Mouse (Mus musculus) stomach, postnatal 0 days (tissue): ENCODE data around the gene Inpp5k. TPM values are rescaled to one million over a fixed set of nuclear protein-coding genes. Genes with fewer than 3 reads are reported as not detected.

Experiments used
- ATAC-seq: fragments of 200-750 bp; cut with Nextera tagmentation; 2 replicates; pipeline ENCODE4 v1.8.0; 2017; ENCODE audit not compliant: low FRiP score, low TSS enrichment
- DNase-seq: peaks from one replicate; pipeline ENCODE4 v3.0.0-alpha.2; 2016; ENCODE audit warnings: low spot score
- H3K27ac ChIP-seq: fragments of 300-500 bp; sonication (generic); replicated peaks from 2 replicates; pipeline ENCODE4 v1.5.1; 2014; ENCODE audit warnings: mild to moderate bottlenecking, control low read depth
- H3K27me3 ChIP-seq: fragments of 300-500 bp; sonication (generic); 2 replicates; pipeline ENCODE4 v1.6.1; 2014; ENCODE audit warnings: low read length; ENCODE audit not compliant: control insufficient read depth, insufficient read depth
- H3K36me3 ChIP-seq: fragments of 300-500 bp; sonication (generic); 2 replicates; pipeline ENCODE4 v1.6.1; 2014; ENCODE audit warnings: low read length, mixed read lengths; ENCODE audit not compliant: control insufficient read depth, insufficient read depth
- H3K4me1 ChIP-seq: fragments of 300-500 bp; sonication (generic); replicated peaks from 2 replicates; pipeline ENCODE4 v1.6.1; 2014; ENCODE audit warnings: antibody characterized with exemption; ENCODE audit not compliant: control insufficient read depth, insufficient read depth
- H3K4me2 ChIP-seq: fragments of 300-500 bp; sonication (generic); replicated peaks from 2 replicates; pipeline ENCODE4 v1.6.1; 2014; ENCODE audit warnings: low read depth, mild to moderate bottlenecking, control low read depth, moderate library complexity
- H3K4me3 ChIP-seq: fragments of 300-500 bp; sonication (generic); 2 replicates; pipeline ENCODE4 v1.5.1; 2014; ENCODE audit warnings: low read depth, low read length, control low read depth
- H3K9ac ChIP-seq: fragments of 300-500 bp; sonication (generic); 2 replicates; pipeline ENCODE4 v1.6.1; 2014; ENCODE audit warnings: mild to moderate bottlenecking, low read length, control low read depth, mixed read lengths
- H3K9me3 ChIP-seq: fragments of 300-500 bp; sonication (generic); 2 replicates; pipeline ENCODE4 v1.6.1; 2016; ENCODE audit warnings: low read length; ENCODE audit not compliant: control insufficient read depth
- CTCF ChIP-seq: IDR thresholded peaks from 2 replicates; pipeline ENCODE4 v1.5.1; 2016; ENCODE audit warnings: antibody characterized with exemption, low read depth, mild to moderate bottlenecking, moderate library complexity
- EP300 ChIP-seq: optimal IDR thresholded peaks from 2 replicates; pipeline ENCODE3; 2016; ENCODE audit warnings: antibody characterized with exemption
- WGBS: fragments of 180-500 bp; shearing (Covaris S2); extraction: QIAGEN DNeasy Blood & Tissue Kit; methylation state at CpG from one replicate; pipeline ENCODE4 v1.1.7; 2014; 5-methylcytosine and 5-hydroxymethylcytosine counted together
- polyA plus RNA-seq: library from polyadenylated mRNA; unstranded; fragments of >200 nt; fragmentation: Nextera tagmentation; extraction: Ambion mirVana; gene quantifications from 2 replicates; pipeline ENCODE4 v1.2.1, GENCODE M21; 2015

Inpp5k gene
- polyA plus RNA-seq, 1 experiment from 2014 or later = 19.0 TPM

DNA sequence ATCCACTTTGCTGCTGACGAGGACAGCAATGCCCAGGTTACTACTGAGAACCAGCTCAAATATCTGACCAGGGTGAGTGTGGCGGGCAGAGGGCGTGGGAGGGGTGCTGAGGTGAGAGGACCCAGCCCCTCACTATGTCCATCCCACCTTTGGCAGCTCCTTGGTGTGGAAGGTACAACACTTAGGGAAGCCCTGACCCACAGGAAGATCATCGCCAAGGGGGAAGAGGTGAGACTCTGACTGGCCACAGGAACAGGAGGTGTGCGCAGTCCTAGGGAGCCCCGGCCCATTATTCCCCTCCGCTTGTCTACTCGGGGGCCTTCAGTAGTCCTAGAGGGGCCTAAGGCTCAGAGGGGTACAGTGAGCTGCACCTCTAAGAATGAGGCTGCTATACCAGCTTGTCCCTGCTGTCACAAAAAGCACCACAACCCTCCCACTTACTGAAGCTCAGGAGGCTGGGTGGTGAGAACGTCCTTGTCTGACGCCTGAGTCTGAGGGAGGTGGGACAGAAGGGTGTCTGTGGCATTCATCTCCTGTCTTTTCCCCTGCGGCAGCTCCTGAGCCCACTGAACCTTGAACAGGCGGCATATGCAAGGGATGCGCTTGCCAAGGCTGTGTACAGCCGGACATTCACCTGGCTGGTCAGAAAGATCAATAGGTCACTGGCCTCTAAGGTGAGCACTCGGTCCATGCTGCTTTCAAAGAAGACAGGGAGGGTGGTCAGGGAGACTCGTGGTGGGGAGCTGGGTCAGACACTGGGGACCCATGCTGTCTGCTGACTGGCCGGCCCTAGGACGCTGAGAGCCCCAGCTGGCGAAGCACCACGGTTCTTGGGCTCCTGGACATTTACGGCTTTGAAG is 30.4 kb downstream of the Inpp5k start:
- no peaks in the 10 kb centered on the region for H3K27me3 ChIP-seq
- no peak for DNase-seq
- WGBS = 90% methylated on average over 21 of the region's 21 CpGs
- H3K4me2 ChIP-seq = no peak overlapping the region
- no peak overlapping the region for H3K9ac ChIP-seq
- TF ChIP-seq EP300 (no peak), CTCF (no peak)
- H3K4me3 ChIP-seq = no peak overlapping the region
- H3K36me3 ChIP-seq = peaks cover 38% of the 10 kb centered on the region
- peaks cover 3% of the 10 kb centered on the region for H3K4me1 ChIP-seq
- no peaks in the 10 kb centered on the region for H3K9me3 ChIP-seq
- no peak overlapping the region for H3K27ac ChIP-seq
- ATAC-seq = no peak

DNA sequence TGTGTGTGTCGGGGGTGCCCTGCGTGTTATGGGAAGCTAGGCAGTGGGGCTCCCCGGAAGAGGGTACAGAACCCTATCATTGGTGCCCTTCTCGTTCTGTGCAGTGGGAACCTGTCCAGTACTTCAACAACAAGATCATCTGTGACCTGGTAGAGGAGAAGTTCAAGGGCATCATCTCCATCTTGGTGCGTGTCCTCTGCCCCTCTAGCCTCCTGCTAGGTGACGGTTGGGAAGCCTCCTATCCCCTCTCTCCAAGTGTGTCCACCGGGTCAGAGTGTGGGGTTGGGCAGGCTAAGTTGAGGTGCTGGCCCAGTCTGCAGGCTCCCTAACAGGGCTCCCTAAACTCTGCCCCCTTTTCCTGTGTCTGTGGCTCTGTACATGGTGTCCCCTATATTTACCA is 31.3 kb downstream of the Inpp5k start:
- peaks cover 46% of the 10 kb centered on the region for H3K36me3 ChIP-seq
- 84% methylated on average over 7 of the region's 7 CpGs for WGBS
- TF ChIP-seq EP300 = no peak
- TF ChIP-seq CTCF = no peak

DNA sequence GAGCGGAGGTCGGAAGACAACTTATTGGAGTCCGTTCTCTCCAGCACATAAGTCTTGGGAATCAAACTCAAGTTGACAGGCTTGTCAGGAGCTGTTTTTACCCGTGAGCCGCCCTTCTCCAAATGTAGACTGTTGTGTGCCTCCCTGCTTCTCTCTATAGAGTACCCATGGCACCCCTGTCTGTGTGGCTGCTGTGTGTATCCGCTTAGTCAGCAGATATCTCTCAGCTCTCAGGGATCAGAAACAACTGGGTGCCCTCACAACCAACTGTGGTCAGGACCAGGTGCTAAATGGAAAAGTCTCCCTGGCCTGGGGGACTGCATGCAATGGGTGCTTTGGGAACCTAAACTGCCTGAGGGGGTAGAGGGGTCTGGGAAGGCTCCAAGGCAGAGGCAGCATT is 35.5 kb downstream of the Inpp5k start:
- 89% methylated on average over 6 of the region's 6 CpGs for WGBS
- ATAC-seq (no peak), DNase-seq (no peak)
- Histone ChIP-seq H3K4me3 (no peak overlapping the region), H3K27ac (no peak overlapping the region), H3K27me3 (no peaks in the 10 kb centered on the region), H3K9ac (no peak overlapping the region), H3K4me1 (no peaks in the 10 kb centered on the region), H3K9me3 (no peaks in the 10 kb centered on the region), H3K4me2 (no peak overlapping the region), H3K36me3 (peaks cover 50% of the 10 kb centered on the region)
- TF ChIP-seq CTCF (no peak), EP300 (no peak)

More for the DNA sequence above, 31.3 kb downstream of the Inpp5k start:
- no peak overlapping the region for H3K27ac ChIP-seq
- no peak overlapping the region for H3K4me2 ChIP-seq
- H3K4me1 ChIP-seq = no peaks in the 10 kb centered on the region
- H3K27me3 ChIP-seq = no peaks in the 10 kb centered on the region
- DNase-seq (no peak), ATAC-seq (no peak)
- H3K4me3 ChIP-seq = no peak overlapping the region
- H3K9ac ChIP-seq = no peak overlapping the region
- H3K9me3 ChIP-seq = no peaks in the 10 kb centered on the region

DNA sequence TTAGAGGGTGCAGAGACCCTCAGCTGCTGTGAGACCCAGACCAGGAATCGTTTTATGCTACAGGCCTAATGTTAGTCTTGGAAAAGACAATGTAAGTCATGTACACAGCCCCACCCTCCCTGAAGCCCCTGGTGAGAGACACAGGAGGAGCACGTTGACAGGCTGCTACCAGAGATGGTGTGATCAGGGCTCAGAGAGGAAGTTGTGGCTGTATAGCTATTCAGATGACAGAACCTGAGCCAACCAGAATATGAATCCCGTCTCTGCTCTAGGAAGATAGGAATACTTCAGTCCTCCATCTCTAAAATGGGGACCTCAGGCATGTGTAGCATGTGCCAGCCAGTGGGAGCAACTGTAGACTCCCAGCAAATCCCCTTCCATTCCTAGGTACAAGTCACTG is 37.8 kb downstream of the Inpp5k start:
- peaks cover 49% of the 10 kb centered on the region for H3K36me3 ChIP-seq
- H3K9ac ChIP-seq = no peak overlapping the region
- H3K4me1 ChIP-seq = no peaks in the 10 kb centered on the region
- WGBS = 83% methylated on average over 3 of the region's 3 CpGs
- no peak overlapping the region for H3K4me3 ChIP-seq
- no peaks in the 10 kb centered on the region for H3K27me3 ChIP-seq
- no peak overlapping the region for H3K4me2 ChIP-seq
- no peak overlapping the region for H3K27ac ChIP-seq
- ATAC-seq (no peak), DNase-seq (no peak)
- TF ChIP-seq EP300 (no peak), CTCF (no peak)
- H3K9me3 ChIP-seq = no peaks in the 10 kb centered on the region

DNA sequence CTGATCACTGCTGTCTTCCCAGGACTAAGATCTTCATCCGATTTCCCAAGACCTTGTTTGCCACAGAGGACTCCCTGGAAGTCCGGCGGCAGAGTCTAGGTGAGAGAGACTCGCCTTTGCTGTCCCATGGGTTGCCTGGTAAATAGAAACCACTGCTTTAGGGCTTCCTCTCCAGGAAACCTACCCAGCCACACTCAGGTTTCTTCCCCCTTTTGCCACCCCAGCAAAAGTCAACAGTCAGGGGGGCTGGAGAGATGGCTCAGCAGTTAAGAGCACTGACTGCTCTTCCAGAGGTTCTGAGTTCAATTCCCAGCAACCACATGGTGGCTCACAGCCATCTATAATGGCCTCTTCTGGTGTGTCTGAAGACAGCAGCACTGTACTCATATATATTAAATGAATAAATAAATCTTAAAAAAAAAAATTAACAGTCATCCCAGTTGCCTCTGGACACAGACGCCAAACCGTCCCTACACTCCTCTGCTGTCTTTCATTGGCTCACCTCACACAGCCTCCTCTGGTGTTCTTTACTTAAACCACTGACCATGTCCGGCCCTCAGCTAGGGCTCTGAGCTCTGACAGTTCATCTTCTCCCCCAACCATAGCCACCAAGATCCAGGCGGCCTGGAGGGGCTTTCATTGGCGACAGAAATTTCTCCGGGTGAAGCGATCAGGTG is 38.5 kb downstream of the Inpp5k start:
- WGBS = 81% methylated on average over 11 of the region's 11 CpGs
- no peak overlapping the region for H3K27ac ChIP-seq
- H3K9me3 ChIP-seq = no peaks in the 10 kb centered on the region
- H3K4me1 ChIP-seq = no peaks in the 10 kb centered on the region
- DNase-seq (no peak), ATAC-seq (no peak)
- no peak overlapping the region for H3K9ac ChIP-seq
- peaks cover 47% of the 10 kb centered on the region for H3K36me3 ChIP-seq
- no peak for TF ChIP-seq CTCF
- TF ChIP-seq EP300 = no peak
- H3K27me3 ChIP-seq = no peaks in the 10 kb centered on the region
- no peak overlapping the region for H3K4me2 ChIP-seq
- H3K4me3 ChIP-seq = no peak overlapping the region

DNA sequence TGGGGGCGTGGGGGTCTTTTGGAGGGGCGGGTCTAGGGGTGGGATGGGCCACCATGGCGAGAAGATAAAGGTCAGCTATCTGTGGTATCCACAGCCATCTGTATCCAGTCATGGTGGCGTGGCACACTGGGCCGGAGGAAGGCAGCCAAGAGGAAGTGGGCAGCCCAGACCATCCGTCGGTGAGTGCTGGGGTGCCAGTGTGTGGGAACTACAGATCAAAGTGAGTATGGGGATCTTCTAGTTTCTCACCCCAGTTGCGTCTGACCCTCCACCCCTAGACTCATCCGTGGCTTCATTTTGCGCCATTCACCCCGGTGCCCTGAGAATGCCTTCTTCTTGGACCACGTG is 39.0 kb downstream of the Inpp5k start:
- H3K4me1 ChIP-seq = no peaks in the 10 kb centered on the region
- no peaks in the 10 kb centered on the region for H3K27me3 ChIP-seq
- ATAC-seq (no peak), DNase-seq (no peak)
- no peak overlapping the region for H3K4me3 ChIP-seq
- no peak for TF ChIP-seq CTCF
- TF ChIP-seq EP300 = no peak
- no peak overlapping the region for H3K4me2 ChIP-seq
- WGBS = 88% methylated on average over 12 of the region's 12 CpGs
- H3K9me3 ChIP-seq = no peaks in the 10 kb centered on the region
- no peak overlapping the region for H3K27ac ChIP-seq
- peaks cover 45% of the 10 kb centered on the region for H3K36me3 ChIP-seq
- H3K9ac ChIP-seq = no peak overlapping the region
